Mouse (Mus musculus): ENCODE measurements around the gene Prps1. TPM values are rescaled to one million over a fixed set of nuclear protein-coding genes. Genes with fewer than 3 reads are reported as not detected.

Prps1 gene
- total and polyA plus RNA-seq, 2 experiments from 2014 or later: 52.5 to 91.3 TPM

- H3K9me3 ChIP-seq (ENCODE audit: low read length): no peaks in the 10 kb centered on the region
- H3K36me3 ChIP-seq (ENCODE audit: insufficient read depth, low read length): no peaks in the 10 kb centered on the region
- 21% methylated on average over 25 of the region's 25 CpGs for WGBS
- peak overlapping the region; percentile 40 for H3K4me2 ChIP-seq (ENCODE audit: low read depth, low read length, poor library complexity, severe bottlenecking)
- H3K27ac ChIP-seq (ENCODE audit: low read depth, low read length): no peak overlapping the region
- no peak for TF ChIP-seq CTCF (IDR thresholded peaks at IDR 0.05)
- no peak overlapping the region for H3K9ac ChIP-seq (replicated peaks; ENCODE audit: low read length, poor library complexity, severe bottlenecking)
- peak overlapping the region; percentile 2; the same call in 1 of the 2 replicates for H3K4me3 ChIP-seq (ENCODE audit: low read depth, low read length)
- H3K27me3 ChIP-seq (ENCODE audit: insufficient read depth, low read length): peaks cover 7% of the 10 kb centered on the region; the same call in 1 of the 2 replicates
- ATAC-seq (ENCODE audit: low FRiP score) (peak; percentile 87), DNase-seq (ENCODE audit: low spot score) (peak; percentile 69)
- no peaks in the 10 kb centered on the region for H3K4me1 ChIP-seq (ENCODE audit: insufficient read depth, low read length)
Measured at GRCm38 (mm10) chrX:140520146-140521102, 64.0 kb downstream of the Prps1 start.

- Histone ChIP-seq H3K27me3 (ENCODE audit: insufficient read depth, low read length) (peaks cover 7% of the 10 kb centered on the region; the same call in 1 of the 2 replicates), H3K9me3 (ENCODE audit: low read length) (no peaks in the 10 kb centered on the region), H3K36me3 (ENCODE audit: insufficient read depth, low read length) (no peaks in the 10 kb centered on the region), H3K27ac (ENCODE audit: low read depth, low read length) (no peak overlapping the region), H3K4me2 (ENCODE audit: low read depth, low read length, poor library complexity, severe bottlenecking) (no peak overlapping the region), H3K4me1 (ENCODE audit: insufficient read depth, low read length) (no peaks in the 10 kb centered on the region), H3K4me3 (ENCODE audit: low read depth, low read length) (no peak overlapping the region), H3K9ac (replicated peaks; ENCODE audit: low read length, poor library complexity, severe bottlenecking) (no peak overlapping the region)
- TF ChIP-seq CTCF (IDR thresholded peaks at IDR 0.05): no peak
- ATAC-seq (ENCODE audit: low FRiP score) (no peak), DNase-seq (ENCODE audit: low spot score) (no peak)
- WGBS: 76% methylated on average over 14 of the region's 14 CpGs
Measured at GRCm38 (mm10) chrX:140522071-140522765, 65.8 kb downstream of the Prps1 start.

- WGBS: 94% methylated on average over 5 of the region's 5 CpGs
- no peak for DNase-seq (ENCODE audit: low spot score)
- Histone ChIP-seq H3K4me2 (ENCODE audit: low read depth, low read length, poor library complexity, severe bottlenecking) (no peak overlapping the region), H3K4me3 (ENCODE audit: low read depth, low read length) (no peak overlapping the region), H3K36me3 (ENCODE audit: insufficient read depth, low read length) (no peaks in the 10 kb centered on the region), H3K4me1 (ENCODE audit: insufficient read depth, low read length) (no peaks in the 10 kb centered on the region), H3K27me3 (ENCODE audit: insufficient read depth, low read length) (peaks cover 5% of the 10 kb centered on the region; the same call in 1 of the 2 replicates), H3K9ac (replicated peaks; ENCODE audit: low read length, poor library complexity, severe bottlenecking) (no peak overlapping the region), H3K9me3 (ENCODE audit: low read length) (no peaks in the 10 kb centered on the region), H3K27ac (ENCODE audit: low read depth, low read length) (no peak overlapping the region)
- ATAC-seq (ENCODE audit: low FRiP score): no peak
- TF ChIP-seq CTCF (IDR thresholded peaks at IDR 0.05): no peak
Measured at GRCm38 (mm10) chrX:140524231-140524630, 67.8 kb downstream of the Prps1 start.

Other genes starting within 250 kb of the Prps1 start
- gene Frmpd3, start 114.3 kb upstream of the Prps1 start, total RNA-seq (2014; rRNA removed): 13.0 and 14.4 TPM in 2 replicates
- gene Frmpd3, start 114.3 kb upstream of the Prps1 start, polyA plus RNA-seq (2015; fragmentation: Nextera tagmentation; extraction: Ambion mirVana): 3.6 and 4.4 TPM in 2 replicates
- 104 and 116 TPM in 2 replicates for gene Tsc22d3, start 144.0 kb downstream of the Prps1 start, total RNA-seq (2014; rRNA removed)
- gene Tsc22d3, start 144.0 kb downstream of the Prps1 start, polyA plus RNA-seq (2015; fragmentation: Nextera tagmentation; extraction: Ambion mirVana): 105 and 115 TPM in 2 replicates
- 30.1 and 34.2 TPM in 2 replicates for gene Mid2, start 208.0 kb downstream of the Prps1 start, total RNA-seq (2014; rRNA removed)
- 5.0 and 5.5 TPM in 2 replicates for gene Mid2, start 208.0 kb downstream of the Prps1 start, polyA plus RNA-seq (2015; fragmentation: Nextera tagmentation; extraction: Ambion mirVana)